Mouse (Mus musculus) intestine, embryonic 15.5 days (tissue): ENCODE data around the gene Ncln. TPM values are rescaled to one million over a fixed set of nuclear protein-coding genes. Genes with fewer than 3 reads are reported as not detected.
"Not testable (repeated sequence)": the region's sequence is repeated elsewhere in the genome, so short reads cannot be mapped to it uniquely, and the experiment has no call there.

Experiments used
- ATAC-seq: fragments of 200-750 bp; cut with Nextera tagmentation; 2 replicates; pipeline ENCODE4 v1.8.0; 2017; ENCODE audit warnings: moderate TSS enrichment, moderate library complexity
- H3K27ac ChIP-seq: fragments of 300-500 bp; sonication (generic); 2 replicates; pipeline ENCODE4 v1.5.1; 2015; ENCODE audit warnings: mild to moderate bottlenecking, inconsistent platforms
- H3K27me3 ChIP-seq: fragments of 300-500 bp; sonication (generic); replicated peaks from 2 replicates; pipeline ENCODE4 v1.6.1; 2015; ENCODE audit warnings: inconsistent platforms
- H3K36me3 ChIP-seq: fragments of 300-500 bp; sonication (generic); 2 replicates; pipeline ENCODE4 v1.6.1; 2015; ENCODE audit warnings: inconsistent platforms
- H3K4me1 ChIP-seq: fragments of 300-500 bp; sonication (generic); replicated peaks from 2 replicates; pipeline ENCODE4 v1.6.1; 2015; ENCODE audit warnings: inconsistent platforms
- H3K4me2 ChIP-seq: fragments of 300-500 bp; sonication (generic); replicated peaks from 2 replicates; pipeline ENCODE4 v1.6.1; 2015; ENCODE audit warnings: mild to moderate bottlenecking, inconsistent platforms
- H3K4me3 ChIP-seq: fragments of 300-500 bp; sonication (generic); replicated peaks from 2 replicates; pipeline ENCODE4 v1.5.1; 2015; ENCODE audit warnings: inconsistent platforms
- H3K9ac ChIP-seq: fragments of 300-500 bp; sonication (generic); 2 replicates; pipeline ENCODE4 v1.6.1; 2015; ENCODE audit warnings: inconsistent platforms
- H3K9me3 ChIP-seq: fragments of 300-500 bp; sonication (generic); 2 replicates; pipeline ENCODE4 v1.6.1; 2016; ENCODE audit warnings: inconsistent platforms
- WGBS: fragments of 180-500 bp; shearing (Covaris S2); methylation state at CpG from one replicate; pipeline ENCODE4 v1.1.7; 2015; 5-methylcytosine and 5-hydroxymethylcytosine counted together
- polyA plus RNA-seq: library from polyadenylated mRNA; unstranded; fragments of >200 nt; fragmentation: Nextera tagmentation; extraction: Ambion mirVana; gene quantifications from 2 replicates; pipeline ENCODE4 v1.2.1, GENCODE M21; 2015

Ncln gene
- polyA plus RNA-seq, 1 experiment from 2014 or later, result 98.5 TPM

- 59% methylated on average over 28 of the region's 28 CpGs for WGBS
- H3K27me3 ChIP-seq, result peaks cover 85% of the 10 kb centered on the region
- no peaks in the 10 kb centered on the region for H3K9me3 ChIP-seq
- no peak within 1 kb of the TSS for H3K27ac ChIP-seq
- no peak within 1 kb of the TSS for H3K4me3 ChIP-seq
- no peak within 1 kb of the TSS for H3K9ac ChIP-seq
- peaks cover 7% of the 10 kb centered on the region; the same call in 1 of the 2 replicates for H3K4me1 ChIP-seq
- H3K36me3 ChIP-seq, result no peaks in the 10 kb centered on the region
- no peak within 1 kb of the TSS for H3K4me2 ChIP-seq
- ATAC-seq, result no peak
These were observed 40.9 kb downstream of the Ncln start, which contains the start of gene Nfic for GRCm38 (mm10) chr10:81455181-81455895. Nfic (minus strand) TSS chr10:81455635.

DNA sequence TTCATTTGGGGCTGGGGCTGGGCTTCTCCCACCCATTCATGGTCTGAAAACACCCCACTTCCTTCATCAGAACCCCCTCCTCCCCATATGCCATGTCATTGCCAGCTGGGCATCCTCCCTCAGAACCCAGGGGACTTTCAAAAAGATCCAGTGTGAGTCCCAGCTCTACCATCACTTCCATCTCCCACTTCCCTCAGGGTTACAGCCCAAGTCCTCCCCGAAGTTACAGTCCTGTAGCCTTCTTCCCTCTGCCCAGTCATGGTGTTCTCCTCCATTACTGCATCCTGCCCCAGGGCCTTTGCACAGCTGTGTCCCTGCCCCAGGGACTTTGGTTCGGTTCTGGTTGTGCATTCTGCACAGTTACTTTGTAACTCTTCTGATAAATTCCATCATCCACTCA is 42.1 kb downstream of the Ncln start:
- WGBS, result 58% methylated on average over 2 of the region's 2 CpGs
- H3K27me3 ChIP-seq, result peaks cover 75% of the 10 kb centered on the region
- H3K9ac ChIP-seq, result no peak overlapping the region

GRCm38 (mm10) chr10:81452947-81453288 is 43.3 kb downstream of the Ncln start:
- WGBS, result 5% methylated on average over 14 of the region's 14 CpGs
- Histone ChIP-seq H3K4me1 (peaks cover 7% of the 10 kb centered on the region; the same call in 1 of the 2 replicates), H3K4me2 (no peak overlapping the region), H3K9me3 (no peaks in the 10 kb centered on the region), H3K27ac (no peak overlapping the region), H3K27me3 (peaks cover 71% of the 10 kb centered on the region), H3K9ac (no peak overlapping the region), H3K4me3 (no peak overlapping the region), H3K36me3 (no peaks in the 10 kb centered on the region)
- ATAC-seq, result no peak

More for the DNA sequence above, 42.1 kb downstream of the Ncln start:
- Histone ChIP-seq H3K4me3 (no peak overlapping the region), H3K4me1 (peaks cover 7% of the 10 kb centered on the region; the same call in 1 of the 2 replicates), H3K27ac (no peak overlapping the region), H3K9me3 (no peaks in the 10 kb centered on the region), H3K4me2 (no peak overlapping the region), H3K36me3 (no peaks in the 10 kb centered on the region)
- ATAC-seq, result no peak

- Histone ChIP-seq H3K9me3 (no peaks in the 10 kb centered on the region), H3K27me3 (peaks cover 66% of the 10 kb centered on the region), H3K27ac (no peak overlapping the region), H3K4me3 (no peak overlapping the region), H3K4me1 (peaks cover 7% of the 10 kb centered on the region; the same call in 1 of the 2 replicates), H3K9ac (no peak overlapping the region), H3K4me2 (no peak overlapping the region), H3K36me3 (no peaks in the 10 kb centered on the region)
- WGBS, result 9% methylated on average over 36 of the region's 36 CpGs
- no peak for ATAC-seq
These were observed 43.8 kb downstream of the Ncln start for GRCm38 (mm10) chr10:81452237-81452946.

- Histone ChIP-seq H3K36me3 (no peaks in the 10 kb centered on the region), H3K27ac (no peak overlapping the region), H3K9ac (no peak overlapping the region), H3K27me3 (peaks cover 56% of the 10 kb centered on the region), H3K4me2 (no peak overlapping the region), H3K4me3 (no peak overlapping the region), H3K9me3 (no peaks in the 10 kb centered on the region), H3K4me1 (peaks cover 7% of the 10 kb centered on the region; the same call in 1 of the 2 replicates)
- ATAC-seq, result no peak
- 62% methylated on average over 6 of the region's 6 CpGs for WGBS
These were observed 44.8 kb downstream of the Ncln start for GRCm38 (mm10) chr10:81451365-81451745.

- Histone ChIP-seq H3K27ac (no peak overlapping the region), H3K9me3 (no peaks in the 10 kb centered on the region), H3K27me3 (peaks cover 51% of the 10 kb centered on the region), H3K4me2 (no peak overlapping the region), H3K4me3 (no peak overlapping the region), H3K9ac (no peak overlapping the region), H3K36me3 (no peaks in the 10 kb centered on the region), H3K4me1 (peaks cover 7% of the 10 kb centered on the region; the same call in 1 of the 2 replicates)
- 57% methylated on average over 9 of the region's 9 CpGs for WGBS
- no peak for ATAC-seq
These were observed 45.4 kb downstream of the Ncln start for GRCm38 (mm10) chr10:81450641-81451364.

GRCm38 (mm10) chr10:81450140-81450539 is 46.1 kb downstream of the Ncln start:
- ATAC-seq, result peak; percentile 80
- H3K27me3 ChIP-seq, result peaks cover 44% of the 10 kb centered on the region

GRCm38 (mm10) chr10:81445516-81445915 is 50.7 kb downstream of the Ncln start:
- not testable (repeated sequence) for H3K27me3 ChIP-seq, H3K9me3 ChIP-seq, H3K4me3 ChIP-seq, H3K4me1 ChIP-seq, H3K36me3 ChIP-seq, H3K27ac ChIP-seq, H3K9ac ChIP-seq, H3K4me2 ChIP-seq, ATAC-seq
- WGBS, result 30% methylated on average over 2 of the region's 2 CpGs

More at GRCm38 (mm10) chr10:81450140-81450539, 46.1 kb downstream of the Ncln start:
- under 1% methylated on average over 7 of the region's 7 CpGs for WGBS
- Histone ChIP-seq H3K4me1 (peaks cover 7% of the 10 kb centered on the region; the same call in 1 of the 2 replicates), H3K27ac (no peak overlapping the region), H3K9me3 (no peaks in the 10 kb centered on the region), H3K9ac (no peak overlapping the region), H3K36me3 (no peaks in the 10 kb centered on the region), H3K4me3 (no peak overlapping the region), H3K4me2 (no peak overlapping the region)

- Histone ChIP-seq H3K4me3 (no peak overlapping the region), H3K27ac (no peak overlapping the region), H3K9me3 (no peaks in the 10 kb centered on the region), H3K27me3 (peaks cover under 1% of the 10 kb centered on the region; the same call in 1 of the 2 replicates), H3K4me2 (no peak overlapping the region), H3K9ac (no peak overlapping the region), H3K36me3 (no peaks in the 10 kb centered on the region), H3K4me1 (no peaks in the 10 kb centered on the region)
- ATAC-seq, result no peak
These were observed 55.2 kb downstream of the Ncln start for GRCm38 (mm10) chr10:81441019-81441418.

Other genes with a start within 250 kb of the Ncln start
- gene Matk, start 243.5 kb downstream of the Ncln start, polyA plus RNA-seq, result 2.2 and 2.4 TPM in 2 replicates
- 242 and 245 TPM in 2 replicates for gene Mrpl54, start 229.5 kb downstream of the Ncln start, polyA plus RNA-seq
- 55.1 and 69.2 TPM in 2 replicates for gene Apba3, start 229.4 kb downstream of the Ncln start, polyA plus RNA-seq
- 47.0 and 53.3 TPM in 2 replicates for gene Tjp3, start 204.8 kb downstream of the Ncln start, polyA plus RNA-seq
- 41.2 and 42.7 TPM in 2 replicates for gene Pip5k1c, start 203.4 kb downstream of the Ncln start, polyA plus RNA-seq
- 38.7 and 39.5 TPM in 2 replicates for gene Cactin, start 175.3 kb downstream of the Ncln start, polyA plus RNA-seq
- 21.3 and 21.7 TPM in 2 replicates for gene Tbxa2r, start 167.7 kb downstream of the Ncln start, polyA plus RNA-seq
- 0.06 TPM in 1 of 2 replicates, not detected in the other for gene Gipc3, start 153.1 kb downstream of the Ncln start, polyA plus RNA-seq
- gene Hmg20b, start 145.9 kb downstream of the Ncln start, polyA plus RNA-seq, result 71.2 and 71.7 TPM in 2 replicates
- 19.9 and 23.8 TPM in 2 replicates for gene Mfsd12, start 138.9 kb downstream of the Ncln start, polyA plus RNA-seq
- 1.0 and 2.2 TPM in 2 replicates for gene 4930404N11Rik, start 130.6 kb downstream of the Ncln start, polyA plus RNA-seq
- 83.2 and 85.7 TPM in 2 replicates for gene Fzr1, start 117.9 kb downstream of the Ncln start, polyA plus RNA-seq
- 89.2 and 100 TPM in 2 replicates for gene Dohh, start 112.0 kb downstream of the Ncln start, polyA plus RNA-seq
- gene Gm48551, start 111.9 kb downstream of the Ncln start, polyA plus RNA-seq, result 2.8 and 3.6 TPM in 2 replicates
- gene Gm48552, start 107.4 kb downstream of the Ncln start, polyA plus RNA-seq, result 1.4 TPM in 1 of 2 replicates, not detected in the other
- 235 and 288 TPM in 2 replicates for gene Smim24, start 103.3 kb downstream of the Ncln start, polyA plus RNA-seq
- 52.8 and 56.0 TPM in 2 replicates for gene Nfic, start 40.8 kb downstream of the Ncln start, polyA plus RNA-seq
- 1.7 TPM in 2 replicates for gene Celf5, start 13.7 kb downstream of the Ncln start, polyA plus RNA-seq
- gene S1pr4, start 3.7 kb upstream of the Ncln start, polyA plus RNA-seq, result 1.0 and 1.1 TPM in 2 replicates
- gene Gna15, start 27.8 kb upstream of the Ncln start, polyA plus RNA-seq, result 0.92 and 0.97 TPM in 2 replicates
- 245 and 269 TPM in 2 replicates for gene Gna11, start 48.8 kb upstream of the Ncln start, polyA plus RNA-seq
- gene Aes, start 63.1 kb upstream of the Ncln start, polyA plus RNA-seq, result 743 and 808 TPM in 2 replicates
- gene Tle2, start 78.2 kb upstream of the Ncln start, polyA plus RNA-seq, result 14.5 and 17.8 TPM in 2 replicates
- gene Tle6, start 104.7 kb upstream of the Ncln start, polyA plus RNA-seq, result 19.9 and 26.0 TPM in 2 replicates
- 0.85 and 1.00 TPM in 2 replicates for gene BC025920, start 109.9 kb upstream of the Ncln start, polyA plus RNA-seq
- 28.9 and 33.3 TPM in 2 replicates for gene Sirt6, start 131.4 kb upstream of the Ncln start, polyA plus RNA-seq
- gene Ankrd24, start 132.1 kb upstream of the Ncln start, polyA plus RNA-seq, result 8.4 and 9.8 TPM in 2 replicates
- 3.9 and 4.6 TPM in 2 replicates for gene Gm10778, start 152.7 kb upstream of the Ncln start, polyA plus RNA-seq
- 12.3 and 12.7 TPM in 2 replicates for gene Zfp433, start 208.4 kb upstream of the Ncln start, polyA plus RNA-seq